Mouse (Mus musculus) thymus, adult 2 months (tissue): ENCODE data around the gene Mrps23.

ENCODE experiments used
- CTCF ChIP-seq: fragments of 200-500 bp; IDR thresholded peaks from 2 replicates; pipeline ENCODE4 v1.5.1; 2012; ENCODE audit warnings: mild to moderate bottlenecking, control low read depth, low read length, moderate library complexity, borderline replicate concordance; ENCODE audit not compliant: control insufficient read depth, poor library complexity, insufficient read depth; ENCODE audit errors: extremely low read depth
- POLR2A ChIP-seq: fragments of 200-500 bp; IDR thresholded peaks from 2 replicates; pipeline ENCODE4 v1.6.1; 2012; ENCODE audit warnings: mild to moderate bottlenecking, low read length, control low read depth, moderate library complexity; ENCODE audit not compliant: control insufficient read depth, poor library complexity, insufficient read depth; ENCODE audit errors: extremely low read depth

GRCm38 (mm10) chr11:88156403-88156802 is 47.8 kb upstream of the Mrps23 start:
- TF ChIP-seq CTCF = no peak
- no peak for TF ChIP-seq POLR2A
